Mouse (Mus musculus) effector memory CD4-positive, alpha-beta T cell, adult 7 months (primary cell): ENCODE measurements around the gene Tex44. TPM values are rescaled to one million over a fixed set of nuclear protein-coding genes. Genes with fewer than 3 reads are reported as not detected.

Experiments used
- polyA plus RNA-seq: library from polyadenylated mRNA; unstranded; fragments of 100-300 nt; shearing (Covaris generic); gene quantifications from one replicate; pipeline ENCODE4 v1.2.1, GENCODE M21; 2017

Tex44 gene
- not detected for polyA plus RNA-seq

DNA sequence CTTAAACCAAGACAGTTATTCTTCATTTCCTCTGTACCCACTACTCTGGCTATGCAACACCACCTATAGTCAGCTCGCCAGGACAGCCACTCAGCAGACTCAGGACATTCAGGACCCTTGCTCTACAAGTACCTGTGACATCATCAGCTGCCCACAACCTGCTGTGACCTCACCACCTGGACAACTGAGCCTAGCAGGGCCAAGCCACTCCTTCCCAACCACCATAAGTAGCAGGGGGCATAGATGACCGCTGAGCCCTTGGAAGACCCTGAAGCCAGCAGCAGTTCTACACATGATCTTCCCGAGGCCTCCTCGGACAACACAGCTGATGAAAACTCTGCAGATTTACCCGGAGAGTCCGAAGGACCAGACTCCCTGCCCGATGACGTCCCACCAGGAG lies at the start of gene Tex44, which contains the start of gene Nmur1:
Tex44 (plus strand) TSS at position 202 of the 400 bp plus-strand sequence.
Nmur1 (minus strand) TSS at position 101 of the 400 bp plus-strand sequence.

Other genes starting within 250 kb of the Tex44 start
- gene B3gnt7, start 123.5 kb upstream of the Tex44 start, polyA plus RNA-seq: not detected
- gene Ncl, start 66.9 kb upstream of the Tex44 start, polyA plus RNA-seq: 560 TPM
- gene Nmur1, start 101 bp upstream of the Tex44 start, polyA plus RNA-seq: not detected
- gene Ptma, start 100.4 kb downstream of the Tex44 start, polyA plus RNA-seq: 1,303 TPM
- 14.4 TPM for gene Pde6d, start 156.3 kb downstream of the Tex44 start, polyA plus RNA-seq
- 13.2 TPM for gene Cops7b, start 156.6 kb downstream of the Tex44 start, polyA plus RNA-seq
- not detected for gene Nppc, start 244.2 kb downstream of the Tex44 start, polyA plus RNA-seq